Mouse (Mus musculus) liver, embryonic 14.5 days (tissue): ENCODE data around the gene Ccer1. TPM values are rescaled to one million over a fixed set of nuclear protein-coding genes. Genes with fewer than 3 reads are reported as not detected.

Experiments used
- ATAC-seq: fragments of 200-750 bp; cut with Nextera tagmentation; 2 replicates; pipeline ENCODE4 v1.8.0; 2017; ENCODE audit warnings: moderate number of reproducible peaks, mild to moderate bottlenecking, moderate library complexity; ENCODE audit not compliant: insufficient read depth
- DNase-seq, 3 experiments: peaks; one replicate each; pipeline ENCODE4 v3.0.0-alpha.2; 2012 to 2013; ENCODE audit warnings: low read depth in 3 of 3, low spot score in 3 of 3
- H3K27ac ChIP-seq: fragments of 300-500 bp; sonication (generic); 2 replicates; pipeline ENCODE4 v1.5.1; 2014; ENCODE audit warnings: moderate library complexity, mild to moderate bottlenecking, control low read depth, inconsistent platforms
- H3K27me3 ChIP-seq: fragments of 300-500 bp; sonication (generic); 2 replicates; pipeline ENCODE4 v1.6.1; 2014; ENCODE audit warnings: mild to moderate bottlenecking, low read length, moderate library complexity; ENCODE audit not compliant: control insufficient read depth, insufficient read depth
- H3K36me3 ChIP-seq: fragments of 300-500 bp; sonication (generic); replicated peaks from 2 replicates; pipeline ENCODE4 v1.6.1; 2014; ENCODE audit warnings: low read depth; ENCODE audit not compliant: control insufficient read depth, insufficient read depth
- H3K4me1 ChIP-seq, 2 experiments: fragments of 200-500 bp in 1 of 2; fragments of 300-500 bp in 1 of 2; sonication (generic) in 1 of 2; replicated peaks; 2 replicates each; pipeline ENCODE4 v1.6.1; 2012 to 2014; ENCODE audit warnings: antibody characterized with exemption in 1 of 2, inconsistent platforms in 1 of 2, low read length in 1 of 2; ENCODE audit not compliant: control insufficient read depth in 2 of 2, insufficient read depth in 2 of 2
- H3K4me2 ChIP-seq: fragments of 300-500 bp; sonication (generic); 2 replicates; pipeline ENCODE4 v1.6.1; 2014; ENCODE audit warnings: low read depth, mild to moderate bottlenecking, control low read depth, moderate library complexity
- H3K4me3 ChIP-seq, 2 experiments: fragments of 200-500 bp in 1 of 2; fragments of 300-500 bp in 1 of 2; sonication (generic) in 1 of 2; 2 replicates each; pipeline ENCODE4 v1.5.1; 2012 to 2014; ENCODE audit warnings: low read depth in 2 of 2, low read length in 2 of 2, mild to moderate bottlenecking in 2 of 2, control low read depth in 1 of 2, inconsistent platforms in 1 of 2, moderate library complexity in 1 of 2; ENCODE audit not compliant: insufficient read depth in 1 of 2
- H3K9ac ChIP-seq: fragments of 300-500 bp; sonication (generic); replicated peaks from 2 replicates; pipeline ENCODE4 v1.6.1; 2014; ENCODE audit warnings: mild to moderate bottlenecking, control low read depth, moderate library complexity
- H3K9me3 ChIP-seq: fragments of 300-500 bp; sonication (generic); 2 replicates; pipeline ENCODE4 v1.6.1; 2016; ENCODE audit warnings: low read length, mixed read lengths; ENCODE audit not compliant: control insufficient read depth
- CTCF ChIP-seq: IDR thresholded peaks from 2 replicates; pipeline ENCODE4 v1.5.1; 2016; ENCODE audit warnings: antibody characterized with exemption, low read depth, control low read depth
- EP300 ChIP-seq: IDR thresholded peaks from 2 replicates; pipeline ENCODE4 v1.6.1; 2016; ENCODE audit warnings: antibody characterized with exemption, low read depth
- WGBS: fragments of 180-500 bp; shearing (Covaris S2); extraction: QIAGEN DNeasy Blood & Tissue Kit; methylation state at CpG from one replicate; pipeline ENCODE4 v1.1.7; 2014; ENCODE audit not compliant: insufficient replicate concordance; 5-methylcytosine and 5-hydroxymethylcytosine counted together
- polyA plus RNA-seq, 2 experiments: library from polyadenylated mRNA; depleted of rRNA in 1 of 2; stranded (reverse) in 1 of 2; unstranded in 1 of 2; fragments of >200 nt; fragmentation: Nextera tagmentation in 1 of 2; extraction: Ambion mirVana in 1 of 2; gene quantifications; 2 replicates each; pipeline versions ENCODE4 v1.2.1 to v1.2.3; 2012 to 2014

Gene Ccer1
- polyA plus RNA-seq, 2 experiments, result not detected

GRCm38 (mm10) chr10:97693398-97694135, 708 bp downstream of the Ccer1 start:
- DNase-seq (no peak), ATAC-seq (0 out of 2 replicates have a peak, but pooled peaks have one; percentile 28)
- H3K27ac ChIP-seq, result no peak overlapping the region
- no peak overlapping the region for H3K4me2 ChIP-seq
- no peaks in the 10 kb centered on the region for H3K36me3 ChIP-seq
- TF ChIP-seq EP300 (no peak), CTCF (no peak)
- H3K4me3 ChIP-seq, result no peak overlapping the region
- no peaks in the 10 kb centered on the region for H3K27me3 ChIP-seq
- no peaks in the 10 kb centered on the region for H3K4me1 ChIP-seq
- 76% methylated on average over 37 of the region's 37 CpGs for WGBS
- no peak overlapping the region for H3K9ac ChIP-seq
- H3K9me3 ChIP-seq, result no peaks in the 10 kb centered on the region; the same call in 1 of the 2 replicates

GRCm38 (mm10) chr10:97702321-97702720, 9.5 kb downstream of the Ccer1 start:
- Histone ChIP-seq H3K4me1 (no peaks in the 10 kb centered on the region), H3K9me3 (no peaks in the 10 kb centered on the region), H3K27ac (no peak overlapping the region), H3K4me3 (no peak overlapping the region), H3K9ac (no peak overlapping the region), H3K4me2 (no peak overlapping the region), H3K36me3 (no peaks in the 10 kb centered on the region), H3K27me3 (no peaks in the 10 kb centered on the region)
- no peak for ATAC-seq
- TF ChIP-seq EP300 (no peak), CTCF (no peak)
- DNase-seq, result no peak

GRCm38 (mm10) chr10:97704562-97704961, 11.7 kb downstream of the Ccer1 start:
- Histone ChIP-seq H3K36me3 (no peaks in the 10 kb centered on the region), H3K27me3 (no peaks in the 10 kb centered on the region), H3K4me1 (no peaks in the 10 kb centered on the region), H3K9me3 (no peaks in the 10 kb centered on the region), H3K27ac (no peak overlapping the region), H3K4me2 (no peak overlapping the region), H3K4me3 (no peak overlapping the region), H3K9ac (no peak overlapping the region)
- TF ChIP-seq CTCF (peak; percentile 42; the same call in 1 of the 2 replicates), EP300 (no peak)
- peak in 1 of 3 experiments; percentile 7 for DNase-seq
- 38% methylated on average over 1 of the region's 1 CpGs for WGBS
- no peak for ATAC-seq

GRCm38 (mm10) chr10:97712687-97713086, 19.8 kb downstream of the Ccer1 start:
- Histone ChIP-seq H3K4me3 (no peak overlapping the region), H3K9ac (no peak overlapping the region), H3K27ac (no peak overlapping the region), H3K9me3 (no peaks in the 10 kb centered on the region), H3K27me3 (no peaks in the 10 kb centered on the region), H3K4me2 (no peak overlapping the region), H3K36me3 (no peaks in the 10 kb centered on the region), H3K4me1 (no peaks in the 10 kb centered on the region)
- ATAC-seq (no peak), DNase-seq (peak in 1 of 3 experiments; percentile 16)
- WGBS, result 2% methylated on average over 5 of the region's 5 CpGs
- peak; percentile 70 for TF ChIP-seq CTCF
- no peak for TF ChIP-seq EP300

GRCm38 (mm10) chr10:97714584-97714983, 21.7 kb downstream of the Ccer1 start:
- 53% methylated on average over 4 of the region's 4 CpGs for WGBS
- Histone ChIP-seq H3K27ac (no peak overlapping the region), H3K27me3 (no peaks in the 10 kb centered on the region), H3K4me1 (no peaks in the 10 kb centered on the region), H3K4me2 (no peak overlapping the region), H3K4me3 (no peak overlapping the region), H3K9ac (no peak overlapping the region), H3K36me3 (no peaks in the 10 kb centered on the region), H3K9me3 (no peaks in the 10 kb centered on the region)
- ATAC-seq (no peak), DNase-seq (no peak)
- TF ChIP-seq CTCF (no peak), EP300 (no peak)
